Mouse (Mus musculus): Measurements from ENCODE around the gene Rplp2. TPM values are rescaled to one million over a fixed set of nuclear protein-coding genes. Genes with fewer than 3 reads are reported as not detected.

The Rplp2 gene
- polyA plus RNA-seq, 1 experiment from 2014 or later = 941 TPM

DNA sequence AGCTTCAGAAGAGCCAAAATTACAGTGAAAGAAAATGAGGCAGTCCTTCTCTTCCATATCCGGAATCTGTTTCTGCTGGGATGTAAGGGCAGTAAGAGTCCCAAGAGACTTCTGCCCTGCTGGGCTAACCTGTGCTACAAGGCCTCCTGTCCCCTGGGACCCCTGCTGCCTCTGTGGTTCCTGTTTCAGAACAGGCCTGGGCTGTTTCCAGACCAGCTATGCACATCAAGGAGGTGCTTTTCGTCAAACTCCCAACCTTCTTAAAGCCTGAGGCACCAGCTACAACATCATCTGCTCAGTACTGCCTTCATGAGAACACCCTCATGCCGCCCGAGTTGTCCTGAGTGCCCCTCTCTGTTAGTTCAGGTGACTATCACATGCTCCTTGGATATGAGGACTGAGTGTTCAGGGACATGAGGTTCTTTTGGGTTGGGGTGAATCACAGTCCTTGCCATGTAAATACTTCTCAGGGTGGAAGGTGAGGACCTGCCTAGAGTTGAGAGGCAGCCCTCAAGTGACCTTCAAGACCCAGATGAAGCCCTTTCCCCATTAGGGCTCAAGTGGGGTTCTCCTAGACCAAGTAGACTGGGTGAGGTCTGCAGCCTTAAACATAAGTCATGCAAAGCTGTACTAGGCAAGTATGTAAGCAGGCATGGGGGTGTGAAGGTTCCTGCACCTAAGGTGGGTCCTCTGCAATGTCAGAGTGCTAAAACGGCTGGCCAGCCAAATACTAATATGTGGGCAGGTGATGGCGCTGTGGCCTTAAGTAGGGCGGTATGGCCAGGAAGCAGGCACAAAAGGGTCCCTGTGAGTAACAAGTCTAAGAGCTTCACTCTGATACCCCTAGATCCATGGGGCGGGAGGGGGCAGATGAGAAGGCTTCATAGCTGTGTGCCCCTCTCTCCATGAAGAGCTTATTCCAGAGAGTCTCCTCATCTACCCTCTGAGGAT, 29.2 kb upstream of the Rplp2 start:
- Histone ChIP-seq H3K9ac (no peak overlapping the region), H3K4me1 (replicated peaks) (peaks cover 4% of the 10 kb centered on the region), H3K4me3 (no peak overlapping the region), H3K27me3 (replicated peaks) (0 out of 2 replicates have a peak, but pooled peaks cover 7% of the 10 kb centered on the region), H3K9me3 (replicated peaks) (no peaks in the 10 kb centered on the region), H3K36me3 (no peaks in the 10 kb centered on the region), H3K27ac (ENCODE audit: poor library complexity, severe bottlenecking) (no peak overlapping the region), H3K4me2 (no peak overlapping the region)
- WGBS = 60% methylated on average over 8 of the region's 8 CpGs
- no peak for ATAC-seq (ENCODE audit: insufficient number of reproducible peaks, low FRiP score)

DNA sequence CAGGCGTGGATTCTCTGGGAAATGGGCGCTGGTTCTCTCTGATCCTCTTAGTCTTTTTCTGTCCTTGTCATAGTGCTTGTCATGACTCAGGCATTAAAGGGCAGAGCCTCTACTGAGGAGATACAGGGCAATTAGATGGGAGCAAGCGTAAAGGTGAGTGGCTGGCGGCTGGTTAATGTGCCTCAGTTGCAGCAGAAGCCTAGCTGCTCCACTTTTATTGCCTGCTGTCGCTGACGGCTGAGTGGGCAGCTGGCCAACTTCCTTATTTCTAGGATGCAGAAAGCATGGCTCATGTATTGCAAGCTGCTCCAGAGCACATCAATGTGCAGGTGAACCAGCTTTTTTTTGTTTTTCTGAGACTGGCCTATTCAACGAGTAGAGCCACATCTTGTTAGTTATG, 28.2 kb upstream of the Rplp2 start:
- H3K36me3 ChIP-seq = no peaks in the 10 kb centered on the region
- no peak for ATAC-seq (ENCODE audit: insufficient number of reproducible peaks, low FRiP score)
- H3K9ac ChIP-seq = no peak overlapping the region
- H3K4me1 ChIP-seq (replicated peaks) = no peaks in the 10 kb centered on the region
- H3K27ac ChIP-seq (ENCODE audit: poor library complexity, severe bottlenecking) = no peak overlapping the region
- H3K9me3 ChIP-seq (replicated peaks) = no peaks in the 10 kb centered on the region
- H3K27me3 ChIP-seq (replicated peaks) = 0 out of 2 replicates have a peak, but pooled peaks cover 7% of the 10 kb centered on the region
- H3K4me2 ChIP-seq = no peak overlapping the region
- H3K4me3 ChIP-seq = no peak overlapping the region
- 66% methylated on average over 7 of the region's 7 CpGs for WGBS

DNA sequence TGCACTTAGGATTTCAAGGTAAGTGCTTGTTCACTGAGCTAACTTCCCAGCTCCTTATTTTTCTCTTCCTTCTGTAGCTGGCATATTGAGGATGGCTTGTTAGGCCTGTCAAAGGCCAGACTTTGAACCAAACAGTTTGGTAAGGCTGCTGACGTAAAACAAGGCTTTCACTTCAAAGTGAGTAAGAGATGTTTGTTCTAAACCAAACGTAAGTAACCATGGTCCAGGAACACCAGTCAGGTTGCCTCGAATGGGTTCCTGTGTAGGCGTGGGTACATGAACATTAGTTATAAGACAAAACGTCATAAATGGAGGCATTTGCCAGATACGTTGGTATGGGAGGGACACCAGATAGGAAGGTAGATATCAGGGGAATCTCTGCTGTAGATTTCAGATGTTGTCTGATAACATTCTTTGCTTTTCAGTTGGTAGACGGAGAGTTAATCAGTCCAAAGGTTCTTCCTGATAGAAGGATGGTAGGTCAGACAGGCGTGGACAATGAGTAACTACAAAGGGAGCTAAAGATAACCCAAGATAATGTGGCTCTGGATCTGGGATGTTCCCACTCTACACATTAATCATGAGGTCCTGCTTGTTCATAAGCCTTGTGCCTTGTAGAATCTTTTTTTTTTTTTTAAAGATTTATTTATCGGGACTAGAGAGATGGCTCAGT, 27.0 kb upstream of the Rplp2 start:
- no peaks in the 10 kb centered on the region for H3K9me3 ChIP-seq (replicated peaks)
- WGBS = 66% methylated on average over 9 of the region's 9 CpGs
- H3K4me1 ChIP-seq (replicated peaks) = no peaks in the 10 kb centered on the region
- no peak for ATAC-seq (ENCODE audit: insufficient number of reproducible peaks, low FRiP score)
- no peak overlapping the region for H3K4me3 ChIP-seq
- no peak overlapping the region for H3K9ac ChIP-seq
- no peak overlapping the region for H3K4me2 ChIP-seq
- H3K27me3 ChIP-seq (replicated peaks) = peaks cover 7% of the 10 kb centered on the region; the same call in 1 of the 2 replicates
- H3K27ac ChIP-seq (ENCODE audit: poor library complexity, severe bottlenecking) = no peak overlapping the region
- H3K36me3 ChIP-seq = no peaks in the 10 kb centered on the region

DNA sequence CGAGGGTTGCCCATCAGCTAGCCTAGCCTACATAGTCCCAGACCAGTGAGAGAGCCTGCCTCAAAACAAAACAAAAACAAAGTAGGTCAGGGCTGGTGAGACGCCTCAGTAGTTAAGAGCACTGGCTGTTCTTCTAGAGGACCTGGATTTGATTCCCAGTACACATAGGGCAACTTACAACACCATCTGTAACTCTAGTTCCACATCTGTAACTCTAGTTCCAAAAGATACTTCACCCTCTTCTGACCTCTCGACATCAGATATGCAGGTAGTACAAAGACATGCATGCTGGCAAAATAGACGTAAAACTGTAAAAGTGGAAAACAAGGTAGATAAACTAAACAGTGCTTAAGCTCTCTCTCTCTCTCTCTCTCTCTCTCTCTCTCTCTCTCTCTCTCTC, 23.4 kb upstream of the Rplp2 start:
- no peak overlapping the region for H3K27ac ChIP-seq (ENCODE audit: poor library complexity, severe bottlenecking)
- H3K4me3 ChIP-seq = no peak overlapping the region
- H3K9me3 ChIP-seq (replicated peaks) = no peaks in the 10 kb centered on the region
- no peak for ATAC-seq (ENCODE audit: insufficient number of reproducible peaks, low FRiP score)
- peaks cover under 1% of the 10 kb centered on the region for H3K27me3 ChIP-seq (replicated peaks)
- 63% methylated on average over 4 of the region's 4 CpGs for WGBS
- no peak overlapping the region for H3K9ac ChIP-seq
- H3K36me3 ChIP-seq = no peaks in the 10 kb centered on the region
- H3K4me2 ChIP-seq = no peak overlapping the region
- H3K4me1 ChIP-seq (replicated peaks) = peaks cover 8% of the 10 kb centered on the region

DNA sequence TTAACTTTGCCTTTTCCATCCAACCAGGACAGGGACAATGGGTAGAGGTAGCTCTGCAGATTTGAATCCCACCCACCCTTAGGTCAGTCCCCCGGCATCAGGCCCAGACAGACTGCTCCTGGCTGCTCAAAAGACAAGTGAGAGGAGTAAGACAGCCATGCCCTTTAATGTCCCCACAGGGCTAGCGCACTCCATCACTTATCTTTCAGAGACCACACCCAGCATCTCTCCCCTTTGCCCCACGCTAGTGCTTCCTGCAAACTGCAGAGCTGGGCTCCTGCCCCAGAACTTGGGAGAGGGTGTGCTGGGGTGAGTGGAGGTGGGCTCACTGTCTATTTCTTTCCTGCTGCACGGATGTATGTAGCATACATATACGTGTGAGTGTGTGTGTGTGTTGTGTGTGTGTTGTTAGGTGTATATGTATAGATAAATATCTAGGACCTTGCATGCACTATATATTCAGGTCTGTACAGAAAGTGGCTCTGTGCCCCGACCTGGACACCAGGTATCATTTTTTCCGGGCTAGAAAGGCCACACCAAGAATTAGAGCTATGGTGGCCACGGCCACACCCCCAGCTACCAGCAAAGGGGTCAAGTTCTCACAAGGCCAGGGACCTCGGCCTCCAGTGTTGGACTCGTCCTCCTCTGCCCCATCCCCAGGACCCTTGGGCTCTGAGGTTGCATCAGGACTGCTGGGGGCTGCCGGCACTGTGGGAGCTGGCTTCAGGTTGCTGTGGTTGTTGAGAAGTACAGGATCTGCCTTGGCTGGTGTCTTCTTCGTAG, 20.0 kb upstream of the Rplp2 start:
- no peak for ATAC-seq (ENCODE audit: insufficient number of reproducible peaks, low FRiP score)
- H3K4me1 ChIP-seq (replicated peaks) = peaks cover 27% of the 10 kb centered on the region
- H3K9ac ChIP-seq = no peak overlapping the region
- 78% methylated on average over 12 of the region's 12 CpGs for WGBS
- H3K27ac ChIP-seq (ENCODE audit: poor library complexity, severe bottlenecking) = no peak overlapping the region
- peaks cover 19% of the 10 kb centered on the region for H3K36me3 ChIP-seq
- H3K4me3 ChIP-seq = no peak overlapping the region
- H3K9me3 ChIP-seq (replicated peaks) = no peaks in the 10 kb centered on the region
- no peaks in the 10 kb centered on the region; the same call in none of the 2 replicates for H3K27me3 ChIP-seq (replicated peaks)
- no peak overlapping the region for H3K4me2 ChIP-seq

DNA sequence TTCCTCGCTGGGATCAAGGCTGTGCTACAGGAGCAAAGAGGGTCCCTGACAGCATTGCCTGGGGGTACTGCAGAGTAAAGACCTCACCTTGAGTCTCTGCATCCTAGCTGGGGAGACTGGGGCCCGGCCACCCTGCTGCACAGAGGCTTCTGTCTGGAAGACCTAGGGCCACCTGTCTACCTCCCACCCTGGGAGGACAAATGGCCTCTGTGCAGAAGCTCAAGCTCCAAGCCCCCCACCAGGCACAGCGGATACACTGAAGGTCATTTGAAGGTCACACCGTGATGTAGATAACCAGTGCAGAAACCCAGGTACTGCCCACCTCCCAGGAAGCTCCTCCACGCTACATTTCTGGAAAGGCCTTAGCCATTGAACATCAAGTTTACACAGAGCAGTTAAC, 18.5 kb upstream of the Rplp2 start:
- peaks cover 30% of the 10 kb centered on the region for H3K4me1 ChIP-seq (replicated peaks)
- no peaks in the 10 kb centered on the region; the same call in none of the 2 replicates for H3K27me3 ChIP-seq (replicated peaks)
- H3K4me2 ChIP-seq = peak overlapping the region; percentile 64
- no peaks in the 10 kb centered on the region for H3K9me3 ChIP-seq (replicated peaks)
- H3K4me3 ChIP-seq = peak overlapping the region; percentile 36
- H3K36me3 ChIP-seq = peaks cover 34% of the 10 kb centered on the region
- WGBS = 51% methylated on average over 5 of the region's 5 CpGs
- no peak overlapping the region; the same call in 1 of the 2 replicates for H3K27ac ChIP-seq (ENCODE audit: poor library complexity, severe bottlenecking)
- no peak overlapping the region for H3K9ac ChIP-seq
- ATAC-seq (ENCODE audit: insufficient number of reproducible peaks, low FRiP score) = no peak

DNA sequence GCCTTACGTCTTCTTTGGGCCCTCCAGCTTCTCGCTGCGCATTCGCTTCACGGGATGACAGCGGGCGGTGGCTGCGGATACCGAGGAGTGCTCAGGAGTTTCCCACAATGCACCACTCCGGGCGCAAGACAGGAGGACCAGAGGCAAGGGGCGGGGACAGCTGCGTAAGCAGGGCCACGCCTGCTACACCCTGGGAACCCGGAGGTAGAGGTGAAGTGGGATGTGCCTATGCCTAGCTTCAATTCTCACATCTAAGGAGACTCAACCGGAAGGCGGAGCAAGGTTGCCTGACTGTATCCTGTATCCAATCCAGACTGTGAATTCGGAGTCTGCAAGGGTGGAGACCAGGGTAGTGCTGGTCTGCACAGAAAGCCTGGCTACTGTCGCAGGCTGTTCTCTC, 17.9 kb upstream of the Rplp2 start, which contains the start of gene Cend1:
Cend1 (minus strand) TSS at position 182 of the 400 bp plus-strand sequence.
- 3% methylated on average over 19 of the region's 19 CpGs for WGBS
- Histone ChIP-seq H3K9ac (peak within 1 kb of the TSS; percentile 46), H3K4me2 (peak within 1 kb of the TSS; percentile 64), H3K27me3 (replicated peaks) (no peaks in the 10 kb centered on the region; the same call in none of the 2 replicates), H3K27ac (ENCODE audit: poor library complexity, severe bottlenecking) (peak within 1 kb of the TSS; percentile 69), H3K9me3 (replicated peaks) (no peaks in the 10 kb centered on the region), H3K36me3 (peaks cover 38% of the 10 kb centered on the region), H3K4me1 (replicated peaks) (peaks cover 36% of the 10 kb centered on the region), H3K4me3 (peak within 1 kb of the TSS; percentile 36)
- peak; percentile 52 for ATAC-seq (ENCODE audit: insufficient number of reproducible peaks, low FRiP score)

DNA sequence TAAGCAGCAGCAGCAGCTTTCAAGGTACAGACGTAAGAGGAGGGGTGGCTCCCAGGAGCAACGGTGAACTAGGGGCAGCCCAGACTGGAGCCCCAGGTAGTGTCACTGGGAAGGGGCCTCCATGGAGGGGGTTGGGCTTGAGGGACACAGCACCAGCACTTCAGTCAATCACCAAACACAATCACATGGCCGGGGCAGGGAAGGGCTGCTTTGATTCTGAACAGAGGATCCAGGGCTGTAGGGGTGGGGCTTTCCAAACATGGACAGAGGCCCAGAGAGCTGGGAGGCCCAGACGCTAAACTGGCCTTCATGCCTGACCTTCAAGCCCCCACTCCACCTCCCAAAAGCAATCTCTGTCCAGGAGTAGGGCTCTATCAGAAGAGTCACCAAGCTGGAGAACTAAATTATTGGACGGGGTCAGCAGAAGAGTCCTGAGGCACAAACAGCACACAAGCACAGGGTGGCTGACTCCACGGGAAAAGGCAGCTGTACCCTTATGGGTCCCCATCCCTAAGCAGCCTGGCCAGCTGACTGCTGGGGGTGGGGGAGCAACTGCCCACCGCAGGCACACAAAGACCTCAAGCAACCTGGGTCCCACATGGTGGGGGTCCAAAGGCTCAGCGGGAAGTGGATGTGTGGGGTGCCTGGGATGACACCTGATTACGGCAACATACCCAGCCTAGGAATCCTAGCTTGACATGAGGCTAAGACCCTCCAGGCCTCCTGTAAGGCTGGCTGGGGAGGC, 17.2 kb upstream of the Rplp2 start:
- Histone ChIP-seq H3K4me2 (peak overlapping the region; percentile 64), H3K36me3 (peaks cover 38% of the 10 kb centered on the region), H3K4me3 (no peak overlapping the region), H3K27ac (ENCODE audit: poor library complexity, severe bottlenecking) (peak overlapping the region; percentile 69), H3K4me1 (replicated peaks) (peaks cover 43% of the 10 kb centered on the region), H3K9ac (peak overlapping the region; percentile 45), H3K9me3 (replicated peaks) (no peaks in the 10 kb centered on the region), H3K27me3 (replicated peaks) (no peaks in the 10 kb centered on the region; the same call in 1 of the 2 replicates)
- ATAC-seq (ENCODE audit: insufficient number of reproducible peaks, low FRiP score) = 0 out of 2 replicates have a peak, but pooled peaks have one; percentile 31
- 45% methylated on average over 9 of the region's 9 CpGs for WGBS

DNA sequence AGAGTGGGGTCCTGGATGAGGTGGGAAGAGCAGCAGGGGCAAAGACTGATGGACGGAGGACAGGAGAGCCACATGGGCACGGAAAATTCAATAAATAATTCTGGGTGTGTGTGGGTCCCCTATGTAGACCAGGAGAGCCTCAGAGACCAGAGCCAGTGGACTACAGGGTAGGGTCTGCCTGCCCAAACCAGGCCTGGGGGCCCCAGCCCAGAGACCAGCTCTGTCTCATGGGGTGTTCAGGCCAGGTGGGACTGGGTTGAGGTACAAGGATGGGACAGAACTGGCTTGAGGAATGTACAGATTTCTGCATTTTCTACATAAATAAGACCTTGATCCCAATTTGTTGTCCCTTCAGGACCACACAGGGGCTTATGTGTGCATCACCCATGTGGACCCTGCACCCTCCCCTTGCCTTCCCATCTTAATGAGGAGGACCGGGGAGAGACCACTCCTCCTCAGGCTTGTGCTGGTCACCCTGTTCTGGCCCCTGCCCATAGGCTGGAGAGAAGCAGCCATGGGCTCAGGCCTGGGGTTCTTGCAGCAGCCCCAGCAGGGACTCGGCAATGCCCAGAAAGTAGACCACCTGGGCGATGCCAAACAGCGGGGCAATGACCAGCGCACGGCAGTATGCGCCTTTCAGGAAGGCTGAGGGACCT, 16.5 kb upstream of the Rplp2 start:
- no peak overlapping the region for H3K4me3 ChIP-seq
- whole genome bisulfite sequencing = 93% methylated on average over 9 of the region's 9 CpGs
- H3K4me1 ChIP-seq (replicated peaks) = peaks cover 50% of the 10 kb centered on the region
- peak overlapping the region; percentile 64; the same call in 1 of the 2 replicates for H3K4me2 ChIP-seq
- H3K36me3 ChIP-seq = peaks cover 38% of the 10 kb centered on the region
- peak overlapping the region; percentile 45; the same call in 1 of the 2 replicates for H3K9ac ChIP-seq
- no peak for ATAC-seq (ENCODE audit: insufficient number of reproducible peaks, low FRiP score)
- H3K27me3 ChIP-seq (replicated peaks) = no peaks in the 10 kb centered on the region
- H3K27ac ChIP-seq (ENCODE audit: poor library complexity, severe bottlenecking) = peak overlapping the region; percentile 69; the same call in 1 of the 2 replicates
- no peaks in the 10 kb centered on the region for H3K9me3 ChIP-seq (replicated peaks)

Data from heart, embryonic 12.5 days (tissue).